Mouse (Mus musculus): Measurements from ENCODE around the gene Cplx3. TPM values are rescaled to one million over a fixed set of nuclear protein-coding genes. Genes with fewer than 3 reads are reported as not detected.
A peak's percentile ranks its signal among the peaks of the same experiment; 100 is the strongest.

Cplx3 gene
- polyA plus RNA-seq, 1 experiment from 2014 or later: not detected

GRCm38 (mm10) chr9:57637741-57638322, 31.8 kb upstream of the Cplx3 start:
- Histone ChIP-seq H3K27ac (replicated peaks) (peak overlapping the region; percentile 94), H3K9ac (peak overlapping the region; percentile 65), H3K4me3 (0 out of 2 replicates have a peak overlapping the region, but pooled peaks have one; percentile 1), H3K9me3 (no peaks in the 10 kb centered on the region), H3K4me1 (peaks cover 80% of the 10 kb centered on the region), H3K36me3 (peaks cover 11% of the 10 kb centered on the region), H3K27me3 (replicated peaks) (no peaks in the 10 kb centered on the region), H3K4me2 (peak overlapping the region; percentile 52)
- peak; percentile 44; the same call in 1 of the 2 replicates for ATAC-seq (ENCODE audit: extremely low read depth, insufficient number of reproducible peaks, low FRiP score, low TSS enrichment)
- WGBS: 12% methylated on average over 6 of the region's 6 CpGs

DNA sequence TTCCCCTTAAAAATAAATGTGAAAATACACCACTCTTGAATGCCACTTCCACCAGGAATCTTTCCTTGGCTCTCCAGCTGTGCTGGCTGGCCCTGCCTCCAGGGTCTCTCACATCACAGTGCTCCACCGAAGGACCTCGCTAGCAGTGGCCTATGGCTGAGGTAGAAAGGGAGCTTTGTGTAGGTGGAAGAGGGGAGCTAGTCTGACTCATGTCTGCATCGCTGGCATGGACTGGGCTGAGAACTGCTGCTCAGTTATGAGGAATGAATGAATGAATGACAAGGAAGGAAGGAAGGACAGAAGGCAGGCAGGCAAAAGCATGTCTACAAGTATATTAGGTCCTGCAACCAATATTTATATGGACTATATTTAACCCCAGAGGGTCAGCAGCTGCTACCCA, 31.2 kb upstream of the Cplx3 start:
- no peaks in the 10 kb centered on the region for H3K27me3 ChIP-seq (replicated peaks)
- H3K4me1 ChIP-seq: peaks cover 75% of the 10 kb centered on the region
- H3K9me3 ChIP-seq: no peaks in the 10 kb centered on the region
- peak overlapping the region; percentile 94 for H3K27ac ChIP-seq (replicated peaks)
- no peak for ATAC-seq (ENCODE audit: extremely low read depth, insufficient number of reproducible peaks, low FRiP score, low TSS enrichment)
- no peak overlapping the region for H3K4me3 ChIP-seq
- peaks cover 12% of the 10 kb centered on the region for H3K36me3 ChIP-seq
- H3K9ac ChIP-seq: peak overlapping the region; percentile 12
- WGBS: 41% methylated on average over 3 of the region's 3 CpGs
- H3K4me2 ChIP-seq: peak overlapping the region; percentile 52

DNA sequence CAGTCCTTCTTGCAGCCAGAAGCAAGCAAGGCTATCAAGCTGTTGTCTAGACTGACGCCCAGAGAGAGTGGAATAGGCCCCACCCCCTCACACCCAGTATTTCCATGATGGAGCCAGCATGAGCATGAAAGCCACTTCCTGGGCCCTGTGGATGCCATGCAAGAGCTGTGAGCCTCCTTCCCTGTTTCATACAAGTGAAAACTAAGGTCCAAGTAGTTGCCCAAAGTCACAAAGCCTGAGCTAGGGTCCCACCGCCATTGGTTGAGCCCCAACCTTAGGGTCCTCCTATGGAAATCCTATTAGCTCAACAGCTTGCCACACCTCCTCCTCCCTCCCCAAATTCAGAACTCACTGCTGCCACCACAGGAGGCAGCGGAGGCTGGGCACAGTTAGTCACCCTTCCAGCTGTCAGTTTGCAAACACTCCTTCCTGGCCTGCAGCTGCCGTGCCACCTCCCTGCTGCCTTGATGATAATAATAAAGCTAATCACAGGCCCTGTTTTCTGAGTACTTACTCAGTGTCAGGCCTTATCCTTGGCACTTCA, 27.5 kb upstream of the Cplx3 start:
- no peak overlapping the region; the same call in 1 of the 2 replicates for H3K27ac ChIP-seq (replicated peaks)
- WGBS: 36% methylated on average over 4 of the region's 4 CpGs

DNA sequence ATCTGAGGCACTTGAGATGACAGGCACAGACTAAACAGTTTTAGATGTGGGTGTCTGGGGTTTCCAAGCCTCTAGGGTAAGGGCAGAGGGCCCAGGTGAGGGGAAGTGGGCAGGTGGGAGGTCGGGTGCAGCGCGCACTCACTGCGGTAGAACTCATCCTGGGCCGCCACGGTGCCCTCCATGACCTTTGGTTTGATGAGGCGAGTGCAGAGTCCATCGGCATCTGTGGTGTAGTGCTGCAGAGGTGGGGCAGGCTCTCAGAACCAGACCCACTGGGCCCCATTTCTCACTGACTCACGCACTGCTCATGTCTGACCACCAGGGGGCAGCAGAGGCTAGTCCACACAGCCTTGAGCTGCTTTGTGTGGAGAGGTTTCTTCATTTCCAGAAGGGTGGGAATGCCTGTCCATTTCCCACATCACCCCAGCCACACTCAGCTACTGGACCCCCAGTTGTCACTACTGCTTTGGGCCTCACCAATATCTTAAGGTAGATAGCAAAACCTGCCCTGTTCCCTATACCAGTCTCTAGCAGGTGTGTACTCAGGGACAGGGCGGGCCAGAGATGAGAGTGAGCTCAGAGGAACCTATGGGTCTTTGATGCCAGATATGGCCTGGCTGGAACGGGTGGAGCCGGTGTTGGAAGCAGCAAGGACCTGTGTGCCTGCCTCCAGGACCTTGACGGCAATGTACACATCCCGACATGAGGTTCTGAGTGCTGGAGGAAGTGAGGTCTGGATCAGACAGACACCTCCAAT, 23.2 kb upstream of the Cplx3 start:
- ATAC-seq (ENCODE audit: extremely low read depth, insufficient number of reproducible peaks, low FRiP score, low TSS enrichment): peak; percentile 35; the same call in 1 of the 2 replicates
- 63% methylated on average over 14 of the region's 14 CpGs for WGBS
- H3K4me3 ChIP-seq: no peak overlapping the region
- H3K4me2 ChIP-seq: no peak overlapping the region
- no peaks in the 10 kb centered on the region for H3K27me3 ChIP-seq (replicated peaks)
- H3K36me3 ChIP-seq: peaks cover 76% of the 10 kb centered on the region
- H3K27ac ChIP-seq (replicated peaks): no peak overlapping the region
- no peak overlapping the region for H3K9ac ChIP-seq
- no peaks in the 10 kb centered on the region for H3K9me3 ChIP-seq
- peaks cover 14% of the 10 kb centered on the region for H3K4me1 ChIP-seq

More for the DNA sequence above, 27.5 kb upstream of the Cplx3 start:
- H3K4me1 ChIP-seq: peaks cover 38% of the 10 kb centered on the region
- H3K9me3 ChIP-seq: no peaks in the 10 kb centered on the region
- no peak overlapping the region for H3K4me3 ChIP-seq
- peaks cover 35% of the 10 kb centered on the region for H3K36me3 ChIP-seq
- H3K27me3 ChIP-seq (replicated peaks): no peaks in the 10 kb centered on the region
- peak overlapping the region; percentile 3; the same call in 1 of the 2 replicates for H3K9ac ChIP-seq
- no peak overlapping the region for H3K4me2 ChIP-seq
- no peak for ATAC-seq (ENCODE audit: extremely low read depth, insufficient number of reproducible peaks, low FRiP score, low TSS enrichment)

DNA sequence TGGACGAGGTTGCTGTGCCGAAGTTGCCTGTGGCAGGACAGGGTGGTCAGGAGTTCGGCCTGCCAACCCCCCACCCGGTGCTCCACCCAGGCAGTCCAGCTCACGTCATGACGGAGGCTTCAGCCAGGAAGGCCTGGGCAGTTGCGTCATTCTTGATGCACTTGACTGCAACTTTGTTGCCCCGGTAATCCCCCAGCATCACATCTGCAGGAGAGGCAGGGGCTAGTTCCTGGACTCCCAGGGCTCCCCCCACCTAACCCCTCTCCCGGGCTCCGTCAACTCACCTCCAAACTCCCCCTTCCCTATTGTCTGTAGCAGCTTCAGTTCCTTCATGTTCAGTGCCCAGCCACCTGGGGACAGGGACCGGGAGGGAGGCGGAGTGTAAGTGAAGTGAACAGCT, 22.6 kb upstream of the Cplx3 start:
- Histone ChIP-seq H3K4me1 (peaks cover 9% of the 10 kb centered on the region), H3K9ac (no peak overlapping the region), H3K4me2 (no peak overlapping the region), H3K4me3 (no peak overlapping the region), H3K36me3 (peaks cover 77% of the 10 kb centered on the region), H3K27me3 (replicated peaks) (no peaks in the 10 kb centered on the region), H3K9me3 (no peaks in the 10 kb centered on the region), H3K27ac (replicated peaks) (no peak overlapping the region)
- WGBS: 83% methylated on average over 12 of the region's 12 CpGs
- no peak for ATAC-seq (ENCODE audit: extremely low read depth, insufficient number of reproducible peaks, low FRiP score, low TSS enrichment)

DNA sequence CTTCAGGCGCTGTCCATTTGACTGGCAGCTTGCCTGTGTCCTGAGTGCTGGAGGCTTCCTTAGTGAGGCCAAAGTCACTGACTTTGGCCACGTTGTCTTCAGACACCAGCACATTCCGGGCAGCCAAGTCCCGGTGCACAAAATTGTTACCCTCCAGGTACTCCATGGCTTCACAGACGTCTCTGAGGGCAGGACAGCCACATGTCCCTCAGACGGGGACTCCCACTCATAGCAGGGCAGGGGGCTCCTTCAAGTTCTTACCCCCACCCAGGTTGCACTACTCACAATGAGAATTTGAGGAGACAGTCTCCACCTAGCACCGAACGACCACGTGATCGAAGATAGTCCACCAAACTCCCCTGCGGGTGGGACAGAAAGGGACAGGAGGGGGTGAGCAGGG, 21.8 kb upstream of the Cplx3 start:
- ATAC-seq (ENCODE audit: extremely low read depth, insufficient number of reproducible peaks, low FRiP score, low TSS enrichment): no peak
- peaks cover 77% of the 10 kb centered on the region for H3K36me3 ChIP-seq

DNA sequence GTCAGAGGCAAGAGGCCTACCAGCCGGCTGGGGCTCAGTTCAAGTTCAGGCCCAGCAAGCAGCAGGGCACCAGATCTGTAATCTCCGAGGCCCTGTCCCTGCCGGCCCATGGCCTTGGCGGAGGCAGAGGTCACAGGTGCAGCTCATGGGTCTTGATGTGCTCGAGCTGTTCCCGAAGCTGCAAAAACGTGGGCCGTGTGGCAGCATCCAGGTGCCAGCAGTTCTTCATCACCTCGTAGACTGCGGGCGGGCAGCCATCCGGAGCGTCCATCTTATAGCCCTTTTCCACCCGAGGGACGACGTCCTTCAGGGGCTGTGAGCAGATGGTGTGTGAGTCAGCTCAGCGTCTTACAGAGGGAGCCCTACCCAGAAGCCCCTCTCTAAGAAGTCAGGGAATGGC, 21.1 kb upstream of the Cplx3 start:
- WGBS: 87% methylated on average over 17 of the region's 17 CpGs

More for the DNA sequence above, 21.8 kb upstream of the Cplx3 start:
- no peak overlapping the region for H3K4me2 ChIP-seq
- no peaks in the 10 kb centered on the region for H3K27me3 ChIP-seq (replicated peaks)
- H3K9ac ChIP-seq: no peak overlapping the region
- 86% methylated on average over 11 of the region's 11 CpGs for WGBS
- H3K9me3 ChIP-seq: no peaks in the 10 kb centered on the region
- H3K4me1 ChIP-seq: peaks cover 1% of the 10 kb centered on the region
- no peak overlapping the region for H3K27ac ChIP-seq (replicated peaks)
- H3K4me3 ChIP-seq: no peak overlapping the region

DNA sequence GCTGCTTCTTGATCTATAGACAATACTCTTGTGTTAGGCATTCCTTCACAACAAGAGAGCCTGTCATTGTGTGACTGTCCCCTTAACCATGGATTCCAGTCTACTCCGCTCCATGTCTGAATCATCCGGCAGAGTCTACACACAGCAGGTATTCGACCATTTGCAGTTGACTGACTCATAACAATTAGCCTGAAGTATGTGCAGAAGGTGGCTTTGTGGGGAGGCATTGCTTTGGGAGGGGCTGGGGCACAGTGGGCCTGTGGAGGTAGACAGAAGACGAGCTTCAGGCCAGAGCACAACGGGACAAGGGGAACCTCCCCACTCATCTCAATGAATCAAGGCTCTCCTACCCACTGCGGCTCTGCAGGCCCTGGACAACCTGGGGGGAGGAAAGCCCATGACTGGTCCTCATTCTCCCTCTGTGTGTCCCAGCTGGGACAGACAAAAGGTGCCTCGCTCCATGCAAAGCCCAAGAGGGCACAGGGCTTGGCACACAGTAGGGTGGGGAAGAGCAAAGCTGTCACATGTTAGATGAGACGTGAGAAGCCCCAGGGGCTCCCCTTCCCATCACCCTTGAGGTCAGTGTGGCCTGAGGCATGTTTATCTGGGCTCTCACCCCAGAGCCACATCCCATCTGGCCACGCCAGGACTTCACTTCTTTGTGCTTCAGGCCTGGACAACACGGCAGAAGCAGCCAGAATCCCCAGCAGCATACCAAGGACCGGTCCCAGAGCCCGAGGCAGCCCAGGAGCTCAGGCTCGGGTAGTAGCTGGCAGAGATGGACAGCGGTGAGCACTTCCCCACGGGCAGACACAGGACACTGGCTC, 19.8 kb upstream of the Cplx3 start:
- Histone ChIP-seq H3K9me3 (no peaks in the 10 kb centered on the region), H3K36me3 (peaks cover 65% of the 10 kb centered on the region), H3K4me3 (no peak overlapping the region), H3K9ac (no peak overlapping the region), H3K4me2 (no peak overlapping the region), H3K27me3 (replicated peaks) (no peaks in the 10 kb centered on the region), H3K27ac (replicated peaks) (no peak overlapping the region), H3K4me1 (no peaks in the 10 kb centered on the region)
- WGBS: 85% methylated on average over 15 of the region's 15 CpGs
- ATAC-seq (ENCODE audit: extremely low read depth, insufficient number of reproducible peaks, low FRiP score, low TSS enrichment): no peak

More for the DNA sequence above, 21.1 kb upstream of the Cplx3 start:
- no peaks in the 10 kb centered on the region for H3K9me3 ChIP-seq
- H3K27ac ChIP-seq (replicated peaks): no peak overlapping the region
- no peaks in the 10 kb centered on the region for H3K27me3 ChIP-seq (replicated peaks)
- no peak for ATAC-seq (ENCODE audit: extremely low read depth, insufficient number of reproducible peaks, low FRiP score, low TSS enrichment)
- no peak overlapping the region for H3K4me3 ChIP-seq
- no peaks in the 10 kb centered on the region for H3K4me1 ChIP-seq
- H3K4me2 ChIP-seq: no peak overlapping the region
- H3K36me3 ChIP-seq: peaks cover 74% of the 10 kb centered on the region
- no peak overlapping the region; the same call in 1 of the 2 replicates for H3K9ac ChIP-seq

GRCm38 (mm10) chr9:57624295-57624694, 18.2 kb upstream of the Cplx3 start:
- 77% methylated on average over 7 of the region's 7 CpGs for WGBS
- Histone ChIP-seq H3K9ac (no peak overlapping the region), H3K9me3 (no peaks in the 10 kb centered on the region), H3K4me2 (no peak overlapping the region), H3K27me3 (replicated peaks) (no peaks in the 10 kb centered on the region), H3K36me3 (peaks cover 49% of the 10 kb centered on the region), H3K27ac (replicated peaks) (no peak overlapping the region), H3K4me1 (no peaks in the 10 kb centered on the region), H3K4me3 (no peak overlapping the region)
- no peak for ATAC-seq (ENCODE audit: extremely low read depth, insufficient number of reproducible peaks, low FRiP score, low TSS enrichment)

GRCm38 (mm10) chr9:57620674-57621073, 14.6 kb upstream of the Cplx3 start, which contains the start of gene Lman1l:
Gene Lman1l, minus strand, starts transcription at chr9:57620774.
- Histone ChIP-seq H3K9me3 (no peaks in the 10 kb centered on the region), H3K4me3 (no peak within 1 kb of the TSS), H3K27ac (replicated peaks) (no peak within 1 kb of the TSS), H3K4me2 (no peak within 1 kb of the TSS), H3K9ac (no peak within 1 kb of the TSS), H3K4me1 (no peaks in the 10 kb centered on the region), H3K27me3 (replicated peaks) (no peaks in the 10 kb centered on the region), H3K36me3 (peaks cover 14% of the 10 kb centered on the region)
- WGBS: 89% methylated on average over 5 of the region's 5 CpGs
- no peak for ATAC-seq (ENCODE audit: extremely low read depth, insufficient number of reproducible peaks, low FRiP score, low TSS enrichment)

GRCm38 (mm10) chr9:57618854-57619253, 12.8 kb upstream of the Cplx3 start:
- Histone ChIP-seq H3K4me1 (no peaks in the 10 kb centered on the region), H3K4me3 (no peak overlapping the region), H3K27me3 (replicated peaks) (no peaks in the 10 kb centered on the region), H3K9ac (no peak overlapping the region), H3K36me3 (no peaks in the 10 kb centered on the region), H3K9me3 (no peaks in the 10 kb centered on the region), H3K27ac (replicated peaks) (no peak overlapping the region), H3K4me2 (no peak overlapping the region)
- no peak for ATAC-seq (ENCODE audit: extremely low read depth, insufficient number of reproducible peaks, low FRiP score, low TSS enrichment)
- 64% methylated on average over 8 of the region's 8 CpGs for WGBS
